Mouse (Mus musculus) neural tube, embryonic 10.5 days (tissue): ENCODE results near the gene Dnajc1.

Experiments
- DNase-seq: peaks from one replicate; pipeline ENCODE4 v3.0.0-alpha.2; 2017; ENCODE audit warnings: low spot score; ENCODE audit errors: extremely low spot score

The Dnajc1 gene

DNA sequence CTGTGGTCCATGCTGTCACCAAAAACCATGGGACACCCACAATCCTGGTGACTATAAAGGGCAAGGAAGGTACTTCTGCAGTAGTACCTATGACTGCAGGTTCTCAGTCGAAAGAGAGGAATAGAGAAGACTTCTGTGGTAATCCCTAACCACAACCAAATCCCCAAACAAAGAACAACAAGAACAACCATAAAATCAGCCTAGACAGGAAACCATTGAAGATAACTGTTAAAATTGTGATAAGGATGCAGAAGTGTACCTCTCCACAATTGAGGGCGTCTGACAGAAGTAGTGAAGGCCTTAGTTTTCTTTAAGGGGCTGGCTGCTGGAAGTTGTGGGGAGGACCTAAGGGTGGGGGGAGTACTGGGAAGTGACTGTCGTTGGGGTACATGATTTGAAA, 91.7 kb downstream of the Dnajc1 start:
- DNase-seq, result no peak

GRCm38 (mm10) chr2:18285175-18285574, 107.5 kb downstream of the Dnajc1 start:
- DNase-seq, result no peak

DNA sequence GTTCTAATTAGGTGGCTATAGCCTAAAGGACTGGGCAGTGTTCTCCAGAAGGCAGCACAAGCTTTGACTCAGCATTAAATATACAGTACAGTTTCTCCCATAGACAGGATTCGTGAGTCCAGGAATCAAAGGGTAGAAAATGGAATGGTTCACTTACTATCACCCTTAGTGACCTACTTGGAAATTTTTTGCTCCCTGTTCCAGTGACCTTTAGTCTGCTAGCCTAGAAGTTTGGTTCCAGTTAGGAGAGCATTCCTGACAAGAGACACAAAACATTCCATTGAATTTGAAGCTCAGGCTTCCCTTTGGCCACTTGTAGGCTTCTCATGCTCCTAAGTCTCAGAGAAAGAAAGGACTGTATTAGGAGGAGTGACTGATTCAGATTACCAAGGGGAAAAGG, 126.9 kb downstream of the Dnajc1 start:
- no peak for DNase-seq

DNA sequence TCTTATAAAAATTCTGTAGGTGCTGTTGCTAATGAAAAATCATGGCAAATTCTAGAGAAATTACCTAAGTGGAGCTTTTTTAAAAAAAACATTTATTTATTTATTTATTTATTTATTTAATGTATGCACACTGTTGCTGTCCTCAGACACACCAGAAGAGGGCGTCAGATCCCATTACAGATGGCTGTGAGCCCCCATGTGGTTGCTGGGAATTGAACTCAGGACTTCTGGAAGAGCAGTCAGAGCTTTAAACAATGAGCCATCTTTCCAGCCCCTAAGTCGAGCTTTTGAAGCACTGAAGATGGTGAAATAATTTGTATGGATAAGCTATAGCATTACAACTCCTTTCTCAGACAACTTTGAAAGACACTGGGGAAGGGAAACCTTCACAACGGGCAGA, 128.1 kb downstream of the Dnajc1 start:
- no peak for DNase-seq

GRCm38 (mm10) chr2:18262298-18262697, 130.3 kb downstream of the Dnajc1 start:
- DNase-seq, result no peak

DNA sequence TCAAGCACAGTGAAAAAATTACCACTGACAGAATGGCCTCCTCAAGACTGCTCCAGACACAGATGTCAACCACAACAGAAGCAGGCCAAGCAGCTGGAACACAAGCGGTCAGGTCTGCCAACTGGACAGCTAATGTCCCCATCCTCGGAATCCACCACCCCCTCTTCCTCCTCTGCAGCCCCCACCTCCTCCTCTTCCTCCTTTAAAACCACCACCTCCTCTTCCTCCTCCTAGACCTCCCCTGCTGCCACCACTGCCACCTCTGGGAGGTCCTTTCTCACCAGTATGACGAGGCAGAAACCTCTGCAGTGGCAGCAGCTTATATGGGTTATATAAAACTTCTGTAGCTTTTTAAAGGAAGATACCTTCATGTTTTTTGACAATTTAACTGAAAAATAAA, 143.4 kb downstream of the Dnajc1 start:
- DNase-seq, result no peak

DNA sequence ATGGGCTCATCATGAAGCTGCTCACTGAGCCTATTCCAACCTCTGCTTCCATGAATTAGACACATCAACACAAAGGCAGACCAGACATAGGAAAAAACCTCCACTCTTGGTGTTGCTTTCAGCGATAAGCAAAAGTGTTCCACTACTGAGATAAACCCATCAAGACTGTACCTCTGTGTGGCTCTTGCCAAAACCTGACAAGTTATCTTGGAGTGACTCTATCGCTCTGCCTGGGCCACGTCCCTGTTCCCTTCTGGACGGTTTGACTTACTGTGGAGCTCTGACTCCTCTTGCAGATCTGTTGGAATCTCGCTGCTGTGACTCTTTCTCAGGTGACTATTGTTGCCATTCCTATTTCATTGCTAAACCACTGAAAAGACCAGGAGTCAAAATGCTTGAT, 157.1 kb downstream of the Dnajc1 start:
- DNase-seq, result no peak

GRCm38 (mm10) chr2:18232883-18233567, 159.6 kb downstream of the Dnajc1 start:
- DNase-seq, result peak; percentile 31

DNA sequence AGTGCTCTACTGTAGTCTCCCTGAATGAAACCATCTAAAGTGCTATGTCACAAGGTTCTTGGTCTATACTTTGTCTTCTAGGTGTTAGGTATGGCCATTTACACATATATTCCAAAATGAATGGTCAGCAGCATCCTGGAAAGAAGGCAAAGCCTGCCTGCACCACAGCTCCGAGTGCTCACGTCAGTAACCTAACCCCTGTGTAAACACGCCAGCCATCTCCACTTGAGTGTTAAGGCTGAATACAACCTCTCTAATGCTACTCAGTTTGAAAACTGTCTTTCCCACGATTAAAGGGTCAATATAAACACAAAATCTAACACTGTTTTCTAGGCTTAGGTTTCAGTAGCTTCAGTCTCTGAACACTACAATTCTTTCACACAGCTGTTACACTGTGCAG, 161.5 kb downstream of the Dnajc1 start:
- no peak for DNase-seq

GRCm38 (mm10) chr2:18229279-18229678, 163.4 kb downstream of the Dnajc1 start:
- DNase-seq, result peak; percentile 15

- DNase-seq, result peak; percentile 13
Observed at GRCm38 (mm10) chr2:18228486-18229062, 164.1 kb downstream of the Dnajc1 start.

DNA sequence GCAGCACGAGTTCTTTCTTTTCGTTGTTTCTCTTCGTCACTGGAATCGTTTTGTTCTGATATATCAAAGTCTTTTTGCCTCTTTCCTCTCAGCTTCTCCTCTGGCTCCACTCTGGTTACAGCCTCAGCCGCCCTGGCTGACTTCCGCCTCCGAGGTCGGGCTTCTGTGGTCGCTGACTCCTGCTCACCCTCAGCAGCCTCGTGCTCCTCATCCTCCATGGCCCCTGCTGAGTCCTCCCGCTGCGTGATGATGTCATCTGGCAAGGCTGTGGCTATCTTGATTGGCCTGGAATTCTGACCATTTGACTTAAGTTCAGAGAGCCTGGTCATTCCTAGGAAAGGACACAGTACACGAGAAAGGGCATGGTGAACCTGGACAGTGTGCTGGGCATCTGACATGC, 173.1 kb downstream of the Dnajc1 start:
- DNase-seq, result no peak

DNA sequence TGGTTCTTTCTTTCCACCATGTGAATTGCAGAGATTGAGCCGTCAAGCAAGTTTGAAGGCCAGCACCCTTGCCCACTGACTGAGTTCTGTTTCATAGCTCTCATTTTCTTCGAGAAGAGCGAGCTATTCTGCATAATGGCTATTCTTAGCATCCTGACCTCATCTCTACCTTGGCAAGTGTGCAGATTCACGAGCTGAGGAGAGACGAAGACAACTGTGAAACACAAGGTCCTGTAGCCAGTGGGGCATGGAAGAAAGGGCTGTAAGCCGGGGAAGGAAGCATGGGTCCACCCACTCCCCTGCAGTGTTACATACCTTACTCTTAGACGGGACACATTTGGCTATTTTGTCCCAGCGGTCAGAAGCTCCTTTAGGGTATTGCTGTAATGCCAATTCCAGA, 173.5 kb downstream of the Dnajc1 start:
- no peak for DNase-seq

DNA sequence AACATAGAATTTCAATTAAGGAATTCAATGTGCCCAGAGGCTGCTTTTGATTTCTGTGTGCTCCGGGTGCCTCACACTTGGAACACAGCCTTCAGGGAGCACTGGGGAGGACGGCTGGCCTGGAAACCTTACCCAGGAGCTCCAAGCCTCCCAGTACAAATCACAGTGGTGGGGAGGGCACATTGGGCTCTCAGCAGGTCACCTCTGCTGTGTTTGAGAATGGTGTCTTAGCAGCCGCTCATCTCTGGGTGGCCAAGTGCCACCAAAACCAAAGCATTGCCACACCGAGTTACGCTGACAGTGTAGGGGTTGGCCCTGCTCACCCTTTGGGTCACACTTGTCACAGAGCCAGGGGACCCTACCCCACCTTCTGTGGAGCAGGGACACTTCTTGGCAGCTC, 174.1 kb downstream of the Dnajc1 start:
- no peak for DNase-seq

GRCm38 (mm10) chr2:18217867-18218266, 174.8 kb downstream of the Dnajc1 start:
- DNase-seq, result no peak

DNA sequence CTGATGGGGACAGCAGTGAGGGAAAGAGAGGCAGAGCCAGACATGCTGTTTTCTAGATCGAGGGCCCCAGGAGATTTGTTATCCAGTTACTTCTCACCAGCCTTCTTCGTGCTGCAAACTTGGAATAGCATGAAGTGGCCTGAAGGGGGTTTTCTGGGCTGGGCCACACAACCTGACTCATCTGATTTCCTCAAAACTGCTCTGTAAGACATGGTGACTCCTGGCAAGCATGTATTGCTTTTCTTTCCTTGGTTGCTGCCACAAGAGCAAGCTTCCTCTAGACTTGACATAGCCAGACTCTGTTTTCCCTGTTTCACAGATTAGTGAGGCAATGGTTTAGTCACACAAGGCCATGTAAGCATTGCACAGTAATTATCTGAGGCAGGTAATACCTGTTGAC, 178.6 kb downstream of the Dnajc1 start:
- no peak for DNase-seq

- no peak for DNase-seq
Observed at GRCm38 (mm10) chr2:18209948-18210347, 182.7 kb downstream of the Dnajc1 start.

DNA sequence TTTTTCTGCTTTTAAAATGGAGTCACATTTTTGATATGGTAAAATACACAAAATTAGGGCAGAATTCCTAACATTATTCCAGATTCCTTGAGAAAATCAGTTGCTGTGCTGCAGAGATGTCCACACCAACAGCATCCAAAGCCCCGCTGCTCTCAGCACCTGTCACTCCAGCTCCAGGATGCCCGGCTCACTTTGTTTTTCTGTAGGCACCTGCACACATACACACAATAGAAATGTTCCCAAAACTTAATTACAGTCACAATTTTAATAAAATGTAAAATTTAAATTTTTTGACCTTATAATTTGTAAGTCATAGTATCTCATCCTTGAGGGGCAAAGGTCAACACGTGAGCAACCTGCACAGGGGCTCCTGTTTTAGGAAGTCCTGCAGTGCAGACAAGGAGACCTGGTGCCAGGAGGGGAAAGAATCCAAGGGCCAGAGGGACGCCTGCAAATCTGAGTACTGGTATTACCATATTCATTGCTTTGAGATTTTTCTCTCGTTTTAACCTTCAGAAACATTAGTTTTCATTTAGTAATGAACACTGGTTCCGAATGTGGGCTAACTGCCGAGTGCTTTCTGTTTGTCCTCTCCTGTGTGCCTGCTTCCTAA, 183.3 kb downstream of the Dnajc1 start:
- no peak for DNase-seq

GRCm38 (mm10) chr2:18208578-18208977, 184.1 kb downstream of the Dnajc1 start:
- DNase-seq, result no peak

GRCm38 (mm10) chr2:18206811-18207210, 185.8 kb downstream of the Dnajc1 start:
- DNase-seq, result no peak

- peak; percentile 64 for DNase-seq
Observed at GRCm38 (mm10) chr2:18205118-18205517, 187.5 kb downstream of the Dnajc1 start.

- no peak for DNase-seq
Observed at GRCm38 (mm10) chr2:18202923-18203322, 189.7 kb downstream of the Dnajc1 start.
